Comparison of ENCODE assay signal across 8 mouse cellular contexts in genomic region chr4:123200771-123201185, GRCm38 (mm10). TPM values are rescaled to one million over a fixed set of nuclear protein-coding genes. Genes with fewer than 3 reads are reported as not detected.
DNase-seq lines count a peak whose midpoint lies in the region; ATAC-seq lines count a peak whose summit lies in the region.

No protein-coding gene starts in this region.

- no peaks in the 10 kb centered on the region for H3K9me3 ChIP-seq in forebrain, embryonic 14.5 days (replicated peaks; ENCODE audit: control insufficient read depth, low read length)
- H3K9me3 ChIP-seq in hindbrain, embryonic 10.5 days: no peaks in the 10 kb centered on the region

- H3K4me3 ChIP-seq in forebrain, embryonic 14.5 days (ENCODE audit: low read depth, low read length): peak overlapping the region; percentile 41
- H3K4me3 ChIP-seq in hindbrain, embryonic 10.5 days: peak overlapping the region; percentile 60

- H3K9ac ChIP-seq in forebrain, embryonic 14.5 days (ENCODE audit: low read length): peak overlapping the region; percentile 64

- no peak overlapping the region for H3K27ac ChIP-seq in forebrain, embryonic 14.5 days (ENCODE audit: low read depth, low read length)
- no peak overlapping the region for H3K27ac ChIP-seq in hindbrain, embryonic 10.5 days

- 2% methylated on average over 15 of the region's 15 CpGs for WGBS in forebrain, embryonic 14.5 days
- WGBS in hindbrain, embryonic 10.5 days: 3% methylated on average over 15 of the region's 15 CpGs

- ATAC-seq in cerebellum, adult (ENCODE audit: insufficient number of reproducible peaks, low FRiP score, low TSS enrichment): peak; percentile 64
- ATAC-seq in forebrain, embryonic 14.5 days: peak; percentile 79
- ATAC-seq in erythroid progenitor cell, adult 5-6 weeks (replicated peaks; ENCODE audit: low FRiP score, poor library complexity, severe bottlenecking): no peak

- H3K4me2 ChIP-seq in forebrain, embryonic 14.5 days (ENCODE audit: low read length): peak overlapping the region; percentile 84

- DNase-seq in NIH3T3 (ENCODE audit: low read depth): peak; percentile 74
- peak; percentile 85 for DNase-seq in forebrain, embryonic 14.5 days (ENCODE audit: low spot score)
- peak; percentile 75 for DNase-seq in hindbrain, embryonic 10.5 days (ENCODE audit: low spot score)
- peak; percentile 63 to 83 for DNase-seq in layer of hippocampus, postnatal 25 days (ENCODE audit: extremely low spot score in 1 of 2, low spot score in 1 of 2)
- DNase-seq in lung, postnatal 36 days: peak; percentile 64
- DNase-seq in right cerebral cortex, adult 2 months (ENCODE audit: low spot score in 2 of 2): peak; percentile 74 to 80

- no peaks in the 10 kb centered on the region for H3K36me3 ChIP-seq in forebrain, embryonic 14.5 days (ENCODE audit: control insufficient read depth, insufficient read depth, low read length)
- H3K36me3 ChIP-seq in hindbrain, embryonic 10.5 days: no peaks in the 10 kb centered on the region

- peaks cover 7% of the 10 kb centered on the region for H3K27me3 ChIP-seq in forebrain, embryonic 14.5 days (replicated peaks; ENCODE audit: control insufficient read depth, insufficient read depth, low read length)
- H3K27me3 ChIP-seq in hindbrain, embryonic 10.5 days (ENCODE audit: insufficient read depth, poor library complexity, severe bottlenecking): peaks cover 69% of the 10 kb centered on the region

- peaks cover 13% of the 10 kb centered on the region; the same call in 1 of the 2 replicates for H3K4me1 ChIP-seq in forebrain, embryonic 14.5 days (ENCODE audit: control insufficient read depth, insufficient read depth, low read length)
- peaks cover 16% of the 10 kb centered on the region for H3K4me1 ChIP-seq in hindbrain, embryonic 10.5 days (replicated peaks)

RNA-seq across cellular contexts. Expression of gene Nt5c1a, which starts 0.5 kb away (rescaled TPM):
- polyA plus RNA-seq in forebrain, embryonic 14.5 days (2014; fragmentation: Nextera tagmentation; extraction: Ambion mirVana): not detected in 2 replicates
- polyA plus RNA-seq in hindbrain, embryonic 10.5 days (2016; fragmentation: Nextera tagmentation; extraction: Ambion mirVana): not detected in 2 replicates
- 10 to 100 TPM; 15.7 to 16.3 TPM for total RNA-seq in layer of hippocampus, postnatal 25 days (2021)
- not detected in 2 replicates for total RNA-seq in erythroid progenitor cell, adult 5-6 weeks (2015; ENCODE audit: low replicate concordance)
- total RNA-seq in erythroid progenitor cell, adult 5-6 weeks (2017; ENCODE audit: low replicate concordance): not detected in 2 replicates

RNA-seq across cellular contexts. Expression of gene Hpcal4, which starts 17.8 kb away (rescaled TPM):
- polyA plus RNA-seq in forebrain, embryonic 14.5 days (2014; fragmentation: Nextera tagmentation; extraction: Ambion mirVana): 19.9 and 34.7 TPM in 2 replicates
- polyA plus RNA-seq in hindbrain, embryonic 10.5 days (2016; fragmentation: Nextera tagmentation; extraction: Ambion mirVana): 0.41 and 0.52 TPM in 2 replicates
- total RNA-seq in layer of hippocampus, postnatal 25 days (2021): 100 to 1,000 TPM; 486 to 540 TPM
- total RNA-seq in erythroid progenitor cell, adult 5-6 weeks (2015; ENCODE audit: low replicate concordance): not detected in 2 replicates
- total RNA-seq in erythroid progenitor cell, adult 5-6 weeks (2017; ENCODE audit: low replicate concordance): not detected in 2 replicates

RNA-seq across cellular contexts. Expression of gene Heyl, which starts 32.6 kb away (rescaled TPM):
- 5.4 and 6.7 TPM in 2 replicates for polyA plus RNA-seq in forebrain, embryonic 14.5 days (2014; fragmentation: Nextera tagmentation; extraction: Ambion mirVana)
- polyA plus RNA-seq in hindbrain, embryonic 10.5 days (2016; fragmentation: Nextera tagmentation; extraction: Ambion mirVana): 11.5 and 21.7 TPM in 2 replicates
- total RNA-seq in layer of hippocampus, postnatal 25 days (2021): 1 to 10 TPM; 3.9 to 4.8 TPM
- 0.72 TPM in 1 of 2 replicates, not detected in the other for total RNA-seq in erythroid progenitor cell, adult 5-6 weeks (2015; ENCODE audit: low replicate concordance)
- 0.13 TPM in 1 of 2 replicates, not detected in the other for total RNA-seq in erythroid progenitor cell, adult 5-6 weeks (2017; ENCODE audit: low replicate concordance)

Comparison
In these comparisons a context has a peak if more than half of its experiments do, and no peak if none do; other contexts are left out.
1. RNA of gene Nt5c1a, which starts 0.5 kb away (total RNA-seq): 15.7 to 16.3 TPM in layer of hippocampus, postnatal 25 days; not detected in erythroid progenitor cell, adult 5-6 weeks; every median in the first group is over 10 times any median in the second.
2. RNA of gene Hpcal4, which starts 17.8 kb away (total RNA-seq): 486 to 540 TPM in layer of hippocampus, postnatal 25 days; not detected in erythroid progenitor cell, adult 5-6 weeks; every median in the first group is over 100 times any median in the second.
3. Peak in every context shown above with its lines, with median percentiles within 50 percentile points of each other: DNase-seq.